Mouse (Mus musculus) kidney, adult 2 months (tissue): ENCODE data around the gene Cdc42.

Source experiments
- CTCF ChIP-seq: fragments of 200-500 bp; conservative IDR thresholded peaks from 2 replicates; pipeline ENCODE4 v1.5.1; 2011; ENCODE audit warnings: low read depth, mild to moderate bottlenecking, control low read depth, low read length, moderate library complexity, mixed read lengths; ENCODE audit not compliant: insufficient read depth, insufficient read length
- POLR2A ChIP-seq: fragments of 200-500 bp; IDR thresholded peaks from one replicate; pipeline ENCODE4 v1.6.1; 2011; ENCODE audit warnings: low read depth, low read length, control low read depth

GRCm38 (mm10) chr4:137276443-137277165 lies 80.9 kb downstream of the Cdc42 start:
- TF ChIP-seq CTCF (no peak), POLR2A (no peak)
